ENCODE assay signal across 8 mouse cellular contexts in genomic region chr7:126797411-126798126, GRCm38 (mm10). TPM values are rescaled to one million over a fixed set of nuclear protein-coding genes. Genes with fewer than 3 reads are reported as not detected.
DNase-seq lines count a peak whose midpoint lies in the region; ATAC-seq lines count a peak whose summit lies in the region.

Gene Fam57b, plus strand, starts transcription at chr7:126797668.

- H3K36me3 ChIP-seq in forebrain, embryonic 13.5 days (ENCODE audit: poor library complexity, severe bottlenecking) = peaks cover 44% of the 10 kb centered on the region
- 0 out of 2 replicates have a peak, but pooled peaks cover 3% of the 10 kb centered on the region for H3K36me3 ChIP-seq in hindbrain, embryonic 11.5 days (ENCODE audit: control insufficient read depth, insufficient read depth, low read length)
- peaks cover 59% of the 10 kb centered on the region for H3K36me3 ChIP-seq in limb, embryonic 10.5 days
- peaks cover 9% of the 10 kb centered on the region for H3K36me3 ChIP-seq in midbrain, embryonic 16.5 days (ENCODE audit: control insufficient read depth, insufficient read depth, low read length)

- ATAC-seq in forebrain, embryonic 13.5 days = no peak
- ATAC-seq in hindbrain, embryonic 11.5 days (ENCODE audit: low FRiP score) = no peak
- ATAC-seq in midbrain, embryonic 16.5 days = no peak
- no peak for ATAC-seq in erythroid progenitor cell, adult 5-6 weeks (replicated peaks; ENCODE audit: low FRiP score, poor library complexity, severe bottlenecking)

- peak; percentile 31 for DNase-seq in gastrocnemius, adult 18-20 months (ENCODE audit: low spot score)
- DNase-seq in gastrocnemius, postnatal 4 days (ENCODE audit: low spot score in 2 of 2) = no peak
- peak; percentile 81 for DNase-seq in adrenal gland, postnatal 14 days
- DNase-seq in hindbrain, embryonic 11.5 days (ENCODE audit: low spot score) = no peak
- no peak for DNase-seq in limb, embryonic 10.5 days (ENCODE audit: low spot score)

- H3K27me3 ChIP-seq in forebrain, embryonic 13.5 days = no peaks in the 10 kb centered on the region
- H3K27me3 ChIP-seq in hindbrain, embryonic 11.5 days (ENCODE audit: control insufficient read depth, insufficient read depth, low read length) = no peaks in the 10 kb centered on the region
- H3K27me3 ChIP-seq in limb, embryonic 10.5 days (ENCODE audit: low read depth, poor library complexity, severe bottlenecking) = no peaks in the 10 kb centered on the region
- no peaks in the 10 kb centered on the region for H3K27me3 ChIP-seq in midbrain, embryonic 16.5 days (ENCODE audit: control insufficient read depth, insufficient read depth, low read depth, low read length)

- 27% methylated on average over 19 of the region's 21 CpGs for WGBS in forebrain, embryonic 13.5 days
- 35% methylated on average over 21 of the region's 21 CpGs for WGBS in hindbrain, embryonic 11.5 days
- 43% methylated on average over 21 of the region's 21 CpGs for WGBS in limb, embryonic 10.5 days
- WGBS in midbrain, embryonic 16.5 days = 25% methylated on average over 21 of the region's 21 CpGs

- H3K4me2 ChIP-seq in forebrain, embryonic 13.5 days = peak within 1 kb of the TSS; percentile 88
- H3K4me2 ChIP-seq in hindbrain, embryonic 11.5 days (replicated peaks; ENCODE audit: low read depth, low read length) = peak within 1 kb of the TSS; percentile 89
- peak within 1 kb of the TSS; percentile 83 for H3K4me2 ChIP-seq in midbrain, embryonic 16.5 days (ENCODE audit: low read length)

- peak within 1 kb of the TSS; percentile 76 for H3K4me3 ChIP-seq in forebrain, embryonic 13.5 days
- H3K4me3 ChIP-seq in hindbrain, embryonic 11.5 days (ENCODE audit: low read depth, low read length) = peak within 1 kb of the TSS; percentile 75
- H3K4me3 ChIP-seq in limb, embryonic 10.5 days = peak within 1 kb of the TSS; percentile 89
- peak within 1 kb of the TSS; percentile 88 for H3K4me3 ChIP-seq in midbrain, embryonic 16.5 days (ENCODE audit: low read depth, low read length)

- H3K4me1 ChIP-seq in forebrain, embryonic 13.5 days = peaks cover 46% of the 10 kb centered on the region
- peaks cover 2% of the 10 kb centered on the region for H3K4me1 ChIP-seq in hindbrain, embryonic 11.5 days (replicated peaks; ENCODE audit: control insufficient read depth, insufficient read depth, low read length)
- peaks cover 52% of the 10 kb centered on the region for H3K4me1 ChIP-seq in limb, embryonic 10.5 days
- H3K4me1 ChIP-seq in midbrain, embryonic 16.5 days (ENCODE audit: control insufficient read depth, insufficient read depth, low read length) = peaks cover 34% of the 10 kb centered on the region

- H3K9me3 ChIP-seq in forebrain, embryonic 13.5 days (replicated peaks) = no peaks in the 10 kb centered on the region
- no peaks in the 10 kb centered on the region for H3K9me3 ChIP-seq in hindbrain, embryonic 11.5 days (ENCODE audit: control insufficient read depth, low read length)
- H3K9me3 ChIP-seq in limb, embryonic 10.5 days (replicated peaks) = no peaks in the 10 kb centered on the region
- H3K9me3 ChIP-seq in midbrain, embryonic 16.5 days (replicated peaks; ENCODE audit: control insufficient read depth, low read length, poor library complexity, severe bottlenecking) = no peaks in the 10 kb centered on the region

- peak within 1 kb of the TSS; percentile 88 for H3K27ac ChIP-seq in forebrain, embryonic 13.5 days
- peak within 1 kb of the TSS; percentile 88 for H3K27ac ChIP-seq in hindbrain, embryonic 11.5 days (ENCODE audit: low read depth, low read length)
- H3K27ac ChIP-seq in limb, embryonic 10.5 days = peak within 1 kb of the TSS; percentile 95
- peak within 1 kb of the TSS; percentile 96 for H3K27ac ChIP-seq in midbrain, embryonic 16.5 days (ENCODE audit: low read length)

- peak within 1 kb of the TSS; percentile 89 for H3K9ac ChIP-seq in forebrain, embryonic 13.5 days
- peak within 1 kb of the TSS; percentile 88 for H3K9ac ChIP-seq in hindbrain, embryonic 11.5 days (ENCODE audit: low read depth, low read length)
- H3K9ac ChIP-seq in midbrain, embryonic 16.5 days (ENCODE audit: low read depth, low read length) = peak within 1 kb of the TSS; percentile 90

RNA-seq across cellular contexts. Expression of gene Fam57b, which starts in this region (rescaled TPM):
- 10 to 100 TPM; 65.3 to 75.7 TPM for total RNA-seq in gastrocnemius, adult 18-20 months (2021)
- 10 to 100 TPM in 1 of 2 experiments, 1 to 10 TPM in 1; 8.4 to 11.2 TPM for total RNA-seq in gastrocnemius, postnatal 4 days (2021)
- total RNA-seq in adrenal gland, postnatal 14 days (2021) = 32.1 and 32.5 TPM in 2 replicates
- polyA plus RNA-seq in forebrain, embryonic 13.5 days (2015; fragmentation: Nextera tagmentation; extraction: Ambion mirVana) = 27.0 and 30.0 TPM in 2 replicates
- polyA plus RNA-seq in hindbrain, embryonic 11.5 days (2014; fragmentation: Nextera tagmentation; extraction: Ambion mirVana) = 14.6 and 16.3 TPM in 2 replicates
- 0.20 and 0.21 TPM in 2 replicates for polyA plus RNA-seq in limb, embryonic 10.5 days (2016; fragmentation: Nextera tagmentation; extraction: Ambion mirVana)
- polyA plus RNA-seq in midbrain, embryonic 16.5 days (2015; fragmentation: Nextera tagmentation; extraction: Ambion mirVana) = 55.0 and 61.1 TPM in 2 replicates
- total RNA-seq in erythroid progenitor cell, adult 5-6 weeks (2015; ENCODE audit: low replicate concordance) = not detected in 2 replicates
- total RNA-seq in erythroid progenitor cell, adult 5-6 weeks (2017; ENCODE audit: low replicate concordance) = not detected in 2 replicates

Comparison
In these comparisons a context has a peak if more than half of its experiments do, and no peak if none do; other contexts are left out.
1. RNA of gene Fam57b (total RNA-seq): 65.3 to 75.7 TPM in gastrocnemius, adult 18-20 months, 32.1 to 32.5 TPM in adrenal gland, postnatal 14 days and 8.4 to 11.2 TPM in gastrocnemius, postnatal 4 days; not detected in erythroid progenitor cell, adult 5-6 weeks; every median in the first group is over 4 times any median in the second.
2. RNA of gene Fam57b (polyA plus RNA-seq): 55.0 to 61.1 TPM in midbrain, embryonic 16.5 days, 27.0 to 30.0 TPM in forebrain, embryonic 13.5 days and 14.6 to 16.3 TPM in hindbrain, embryonic 11.5 days; 0.20 to 0.21 TPM in limb, embryonic 10.5 days; every median in the first group is over 10 times any median in the second.
3. DNase-seq: peak in gastrocnemius, adult 18-20 months (single experiment) and adrenal gland, postnatal 14 days (single experiment); none in gastrocnemius, postnatal 4 days (0 of 2), hindbrain, embryonic 11.5 days (single experiment) and limb, embryonic 10.5 days (single experiment).
4. Peak in every context shown above with its lines, with median percentiles within 50 percentile points of each other: H3K27ac ChIP-seq, H3K4me2 ChIP-seq, H3K4me3 ChIP-seq and H3K9ac ChIP-seq.